Mouse (Mus musculus): ENCODE measurements at regions not wholly inside any gene's neighbourhood (a gene's known extent, or its start where the extent isn't known, plus 50 kb on each side); places are given as distances from the start of the nearest gene placed in this dataset.

- TF ChIP-seq CTCF (IDR thresholded peaks at IDR 0.05; ENCODE audit: control insufficient read depth, insufficient read depth, low read length) (no peak), POLR2A (IDR thresholded peaks at IDR 0.05; ENCODE audit: borderline replicate concordance, control insufficient read depth, low read depth, low read length) (no peak)
- Histone ChIP-seq H3K4me3 (replicated peaks; ENCODE audit: control insufficient read depth, low read depth, low read length) (no peak overlapping the region), H3K4me1 (ENCODE audit: control insufficient read depth, insufficient read depth, low read length) (no peaks in the 10 kb centered on the region), H3K27ac (ENCODE audit: control insufficient read depth, insufficient read depth, low read depth, low read length, poor library complexity) (no peak overlapping the region)
- 75% methylated on average over 7 of the region's 7 CpGs for WGBS
Observed at GRCm38 (mm10) chr11:63543971-63544696, 378.0 kb downstream of the Hs3st3b1 start.

GRCm38 (mm10) chr11:63545516-63545915 is 376.6 kb downstream of the Hs3st3b1 start:
- no peak for TF ChIP-seq CTCF (IDR thresholded peaks at IDR 0.05; ENCODE audit: control insufficient read depth, insufficient read depth, low read length)
- no peak for TF ChIP-seq POLR2A (IDR thresholded peaks at IDR 0.05; ENCODE audit: borderline replicate concordance, control insufficient read depth, low read depth, low read length)
- Histone ChIP-seq H3K4me1 (ENCODE audit: control insufficient read depth, insufficient read depth, low read length) (no peaks in the 10 kb centered on the region), H3K27ac (ENCODE audit: control insufficient read depth, insufficient read depth, low read depth, low read length, poor library complexity) (no peak overlapping the region), H3K4me3 (replicated peaks; ENCODE audit: control insufficient read depth, low read depth, low read length) (no peak overlapping the region)
- WGBS = 25% methylated on average over 7 of the region's 7 CpGs

- Histone ChIP-seq H3K27ac (ENCODE audit: control insufficient read depth, insufficient read depth, low read depth, low read length, poor library complexity) (no peak overlapping the region), H3K4me3 (replicated peaks; ENCODE audit: control insufficient read depth, low read depth, low read length) (no peak overlapping the region), H3K4me1 (ENCODE audit: control insufficient read depth, insufficient read depth, low read length) (no peaks in the 10 kb centered on the region)
- WGBS = 77% methylated on average over 6 of the region's 6 CpGs
- no peak for TF ChIP-seq CTCF (IDR thresholded peaks at IDR 0.05; ENCODE audit: control insufficient read depth, insufficient read depth, low read length)
- no peak for TF ChIP-seq POLR2A (IDR thresholded peaks at IDR 0.05; ENCODE audit: borderline replicate concordance, control insufficient read depth, low read depth, low read length)
Observed at GRCm38 (mm10) chr11:63560466-63560865, 361.6 kb downstream of the Hs3st3b1 start.

- no peak for TF ChIP-seq CTCF (IDR thresholded peaks at IDR 0.05; ENCODE audit: control insufficient read depth, insufficient read depth, low read length)
- TF ChIP-seq POLR2A (IDR thresholded peaks at IDR 0.05; ENCODE audit: borderline replicate concordance, control insufficient read depth, low read depth, low read length) = no peak
- 68% methylated on average over 2 of the region's 2 CpGs for WGBS
- H3K4me3 ChIP-seq (replicated peaks; ENCODE audit: control insufficient read depth, low read depth, low read length) = no peak overlapping the region
- no peaks in the 10 kb centered on the region for H3K4me1 ChIP-seq (ENCODE audit: control insufficient read depth, insufficient read depth, low read length)
- H3K27ac ChIP-seq (ENCODE audit: control insufficient read depth, insufficient read depth, low read depth, low read length, poor library complexity) = no peak overlapping the region
Observed at GRCm38 (mm10) chr11:63562696-63563095, 359.4 kb downstream of the Hs3st3b1 start.

GRCm38 (mm10) chr11:63565471-63566232 is 356.4 kb downstream of the Hs3st3b1 start:
- H3K4me3 ChIP-seq (replicated peaks; ENCODE audit: control insufficient read depth, low read depth, low read length) = no peak overlapping the region
- 64% methylated on average over 8 of the region's 8 CpGs for WGBS
- TF ChIP-seq CTCF (IDR thresholded peaks at IDR 0.05; ENCODE audit: control insufficient read depth, insufficient read depth, low read length) = no peak
- TF ChIP-seq POLR2A (IDR thresholded peaks at IDR 0.05; ENCODE audit: borderline replicate concordance, control insufficient read depth, low read depth, low read length) = no peak
- no peak overlapping the region for H3K27ac ChIP-seq (ENCODE audit: control insufficient read depth, insufficient read depth, low read depth, low read length, poor library complexity)
- H3K4me1 ChIP-seq (ENCODE audit: control insufficient read depth, insufficient read depth, low read length) = no peaks in the 10 kb centered on the region

- TF ChIP-seq CTCF (IDR thresholded peaks at IDR 0.05; ENCODE audit: control insufficient read depth, insufficient read depth, low read length) (no peak), POLR2A (IDR thresholded peaks at IDR 0.05; ENCODE audit: borderline replicate concordance, control insufficient read depth, low read depth, low read length) (no peak)
- no peaks in the 10 kb centered on the region for H3K4me1 ChIP-seq (ENCODE audit: control insufficient read depth, insufficient read depth, low read length)
- H3K4me3 ChIP-seq (replicated peaks; ENCODE audit: control insufficient read depth, low read depth, low read length) = no peak overlapping the region
- H3K27ac ChIP-seq (ENCODE audit: control insufficient read depth, insufficient read depth, low read depth, low read length, poor library complexity) = no peak overlapping the region
- 51% methylated on average over 15 of the region's 15 CpGs for WGBS
Observed at GRCm38 (mm10) chr11:63569785-63570479, 352.2 kb downstream of the Hs3st3b1 start.

- whole genome bisulfite sequencing = 70% methylated on average over 1 of the region's 1 CpGs
- TF ChIP-seq CTCF (IDR thresholded peaks at IDR 0.05; ENCODE audit: control insufficient read depth, insufficient read depth, low read length) (no peak), POLR2A (IDR thresholded peaks at IDR 0.05; ENCODE audit: borderline replicate concordance, control insufficient read depth, low read depth, low read length) (no peak)
- Histone ChIP-seq H3K4me3 (replicated peaks; ENCODE audit: control insufficient read depth, low read depth, low read length) (no peak overlapping the region), H3K4me1 (ENCODE audit: control insufficient read depth, insufficient read depth, low read length) (no peaks in the 10 kb centered on the region), H3K27ac (ENCODE audit: control insufficient read depth, insufficient read depth, low read depth, low read length, poor library complexity) (no peak overlapping the region)
Observed at GRCm38 (mm10) chr11:63570646-63571045, 351.4 kb downstream of the Hs3st3b1 start.

- Histone ChIP-seq H3K4me3 (replicated peaks; ENCODE audit: control insufficient read depth, low read depth, low read length) (no peak overlapping the region), H3K4me1 (ENCODE audit: control insufficient read depth, insufficient read depth, low read length) (no peaks in the 10 kb centered on the region), H3K27ac (ENCODE audit: control insufficient read depth, insufficient read depth, low read depth, low read length, poor library complexity) (no peak overlapping the region)
- WGBS = 51% methylated on average over 2 of the region's 2 CpGs
- no peak for TF ChIP-seq POLR2A (IDR thresholded peaks at IDR 0.05; ENCODE audit: borderline replicate concordance, control insufficient read depth, low read depth, low read length)
- no peak for TF ChIP-seq CTCF (IDR thresholded peaks at IDR 0.05; ENCODE audit: control insufficient read depth, insufficient read depth, low read length)
Observed at GRCm38 (mm10) chr11:63573271-63573670, 348.8 kb downstream of the Hs3st3b1 start.

Data from bone marrow, adult 2 months (tissue).